Mouse (Mus musculus) inflammation-experienced regulatory T-cells, adult 16 weeks (primary cell): ENCODE results near the gene Hyal1. TPM values are rescaled to one million over a fixed set of nuclear protein-coding genes. Genes with fewer than 3 reads are reported as not detected.

Experiments used
- polyA plus RNA-seq: library from polyadenylated mRNA; unstranded; fragments of 100-300 nt; shearing (Covaris generic); gene quantifications from one replicate; pipeline ENCODE4 v1.2.1, GENCODE M21; 2017

The Hyal1 gene
- polyA plus RNA-seq: 6.9 TPM

DNA sequence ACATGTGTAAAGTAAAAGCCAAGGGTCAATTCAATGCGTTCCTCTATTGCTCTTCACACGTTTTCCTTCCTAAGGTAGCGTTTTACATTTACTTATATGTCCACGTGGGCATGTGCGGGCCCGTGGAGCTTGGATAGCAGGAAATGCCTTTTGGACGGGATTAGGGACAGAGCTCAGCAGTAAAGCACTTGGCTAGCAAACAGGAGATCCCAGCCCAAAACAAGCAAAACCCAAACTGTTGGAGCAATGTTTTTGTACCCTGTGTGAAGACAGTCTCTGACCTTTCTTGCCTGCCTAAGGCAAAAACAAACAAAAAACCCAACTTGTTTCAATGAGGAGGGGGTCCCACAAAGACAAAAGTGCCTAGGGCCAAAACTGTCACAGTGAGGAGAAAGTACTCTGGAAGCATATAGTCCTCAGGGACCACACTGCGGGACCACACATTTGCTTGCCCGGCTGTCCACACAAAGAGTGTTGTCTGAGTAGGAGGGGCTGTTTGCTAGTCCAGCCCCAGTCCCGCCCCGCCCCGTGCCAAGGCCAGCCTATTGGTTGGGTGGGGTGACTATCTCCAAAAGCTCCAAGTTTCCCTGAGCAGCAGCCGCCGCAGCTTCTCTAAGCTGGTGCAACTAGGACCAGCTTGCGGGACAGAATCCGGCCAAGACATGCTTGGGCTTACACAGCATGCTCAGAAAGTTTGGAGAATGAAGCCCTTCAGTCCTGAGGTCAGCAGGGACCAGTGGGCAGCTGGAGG, at the start of gene Hyal1:
Hyal1 (plus strand) TSS at position 571 of the 751 bp plus-strand sequence.

GRCm38 (mm10) chr9:107533791-107534407, 42.8 kb upstream of the Hyal1 start, which contains the start of gene Tmem115:
Tmem115 (plus strand) TSS chr9:107533945.

DNA sequence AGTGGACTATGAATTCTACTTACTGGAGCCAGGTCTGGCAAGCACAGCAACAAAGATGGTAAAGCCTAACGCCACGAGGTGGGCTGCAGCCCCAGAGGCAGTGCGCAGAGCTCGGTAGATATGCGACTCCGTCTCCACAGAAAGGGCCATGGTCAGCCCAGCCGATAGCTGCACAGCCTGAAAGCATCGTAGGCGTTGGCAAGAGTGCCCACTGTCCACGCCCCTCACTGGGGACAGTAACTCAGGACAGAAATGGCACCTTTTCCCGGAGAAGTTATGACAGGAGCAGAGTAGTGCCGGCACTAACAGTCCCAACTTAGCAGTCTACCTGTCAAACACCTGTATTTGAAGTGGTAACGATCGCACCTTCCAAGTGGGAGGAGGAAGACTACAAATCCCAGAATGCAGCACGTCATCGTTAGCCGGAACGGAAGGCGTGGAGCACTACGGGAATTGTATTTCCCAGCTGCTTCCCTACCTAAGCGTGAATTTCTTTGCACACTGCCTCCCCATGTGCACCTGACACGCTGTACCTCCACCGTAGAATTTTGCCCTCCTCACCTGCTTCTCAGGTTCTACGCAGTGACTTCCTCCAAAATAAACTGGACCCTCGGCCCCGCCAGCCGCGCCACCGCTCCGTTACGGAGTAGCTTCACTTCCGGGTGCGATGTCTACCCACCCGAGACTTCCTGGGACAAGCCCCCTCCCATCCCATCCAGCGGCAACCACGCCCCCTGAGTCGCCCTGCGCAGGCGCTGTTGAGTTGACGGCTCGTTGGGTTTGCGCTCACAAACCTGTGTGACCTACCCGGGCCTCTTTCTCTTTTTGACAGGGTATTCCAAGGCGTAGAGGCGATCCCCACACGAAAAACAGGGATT, 35.0 kb upstream of the Hyal1 start, which contains the start of the genes Cyb561d2 and Nprl2:
Cyb561d2 (minus strand) TSS at position 720 of the 878 bp plus-strand sequence.
Nprl2 (plus strand) TSS at position 753 of the 878 bp plus-strand sequence.

GRCm38 (mm10) chr9:107547026-107547425, 29.7 kb upstream of the Hyal1 start, which contains the start of gene Zmynd10:
Zmynd10 (plus strand) TSS chr9:107547298.

DNA sequence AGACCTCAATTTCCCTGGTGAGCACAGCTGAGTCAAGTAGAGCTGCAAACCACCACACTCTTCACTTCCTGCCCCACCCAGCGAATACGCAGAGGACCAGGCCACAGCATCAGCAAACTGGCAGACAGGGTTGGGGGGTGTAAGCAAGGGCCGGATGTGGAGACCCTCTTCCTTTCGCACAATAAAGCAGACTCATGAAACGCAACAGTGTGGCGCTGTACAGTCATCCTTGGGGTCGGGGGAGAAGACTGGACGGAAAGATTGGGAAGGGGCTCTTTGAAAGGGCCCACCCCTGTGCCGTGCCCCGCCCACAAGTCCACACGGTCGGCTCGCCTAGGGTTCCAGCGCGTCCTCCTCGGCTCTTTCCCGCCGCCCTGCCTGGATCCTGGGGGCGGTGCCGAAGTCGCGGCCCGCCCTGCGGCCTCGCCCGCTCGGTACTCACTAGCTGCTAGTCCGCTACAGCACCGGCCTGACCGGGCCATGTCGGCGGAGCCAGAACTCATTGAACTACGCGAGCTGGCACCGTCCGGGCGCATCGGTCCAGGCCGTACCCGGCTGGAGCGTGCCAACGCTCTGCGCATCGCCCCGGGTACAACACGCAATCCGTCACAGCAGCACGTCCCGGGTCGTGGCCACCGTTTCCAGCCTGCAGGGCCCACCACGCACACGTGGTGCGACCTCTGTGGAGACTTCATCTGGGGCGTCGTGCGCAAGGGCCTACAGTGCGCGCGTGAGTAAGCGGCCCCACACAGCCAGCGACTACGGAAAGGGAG, 25.4 kb upstream of the Hyal1 start, which contains the start of gene Rassf1:
Rassf1 (plus strand) TSS at position 439 of the 773 bp plus-strand sequence.

GRCm38 (mm10) chr9:107563029-107563581, 13.6 kb upstream of the Hyal1 start, which contains the start of gene Tusc2:
Tusc2 (plus strand) TSS chr9:107563255.

DNA sequence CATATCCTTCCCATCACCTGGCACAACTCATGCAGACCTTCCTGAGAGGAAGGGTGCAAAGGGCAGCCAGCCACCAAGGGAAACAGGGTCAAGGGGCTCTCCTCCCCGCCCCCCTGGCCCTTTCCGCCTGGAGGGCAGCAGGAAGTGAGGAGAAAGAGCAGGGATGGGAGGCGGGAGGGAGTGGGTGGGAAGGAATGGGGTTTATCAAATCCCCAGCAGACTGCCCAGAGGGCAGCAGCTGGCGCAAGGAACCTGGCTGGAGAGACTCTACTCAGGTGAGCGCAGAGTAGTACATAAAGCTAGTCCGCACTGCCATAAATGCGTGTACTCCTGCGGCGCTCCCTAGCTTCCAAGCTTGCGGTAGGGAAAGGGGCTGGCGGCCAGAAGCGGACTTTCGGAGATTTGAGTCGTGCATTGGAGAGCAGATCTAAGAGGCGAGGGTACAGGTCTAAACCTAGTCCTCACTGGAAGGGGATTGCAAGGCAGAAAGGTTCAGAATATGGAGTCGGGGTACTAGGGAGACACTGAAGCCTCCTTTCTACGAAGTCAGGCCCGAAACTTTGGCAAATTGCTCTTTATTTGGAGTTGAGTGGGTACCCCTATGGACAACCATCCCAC, 8.9 kb upstream of the Hyal1 start, which contains the start of gene Hyal2:
Hyal2 (plus strand) TSS at position 244 of the 618 bp plus-strand sequence.

GRCm38 (mm10) chr9:107578587-107578986, 1.9 kb downstream of the Hyal1 start, which contains the start of gene Naa80:
Naa80 (plus strand) TSS chr9:107578887.

GRCm38 (mm10) chr9:107580501-107581317, 4.0 kb downstream of the Hyal1 start, which contains the start of gene Hyal3:
Hyal3 (plus strand) TSS chr9:107580818.

GRCm38 (mm10) chr9:107586974-107587832, 10.5 kb downstream of the Hyal1 start, which contains the start of gene Ifrd2:
Ifrd2 (plus strand) TSS chr9:107587642.

DNA sequence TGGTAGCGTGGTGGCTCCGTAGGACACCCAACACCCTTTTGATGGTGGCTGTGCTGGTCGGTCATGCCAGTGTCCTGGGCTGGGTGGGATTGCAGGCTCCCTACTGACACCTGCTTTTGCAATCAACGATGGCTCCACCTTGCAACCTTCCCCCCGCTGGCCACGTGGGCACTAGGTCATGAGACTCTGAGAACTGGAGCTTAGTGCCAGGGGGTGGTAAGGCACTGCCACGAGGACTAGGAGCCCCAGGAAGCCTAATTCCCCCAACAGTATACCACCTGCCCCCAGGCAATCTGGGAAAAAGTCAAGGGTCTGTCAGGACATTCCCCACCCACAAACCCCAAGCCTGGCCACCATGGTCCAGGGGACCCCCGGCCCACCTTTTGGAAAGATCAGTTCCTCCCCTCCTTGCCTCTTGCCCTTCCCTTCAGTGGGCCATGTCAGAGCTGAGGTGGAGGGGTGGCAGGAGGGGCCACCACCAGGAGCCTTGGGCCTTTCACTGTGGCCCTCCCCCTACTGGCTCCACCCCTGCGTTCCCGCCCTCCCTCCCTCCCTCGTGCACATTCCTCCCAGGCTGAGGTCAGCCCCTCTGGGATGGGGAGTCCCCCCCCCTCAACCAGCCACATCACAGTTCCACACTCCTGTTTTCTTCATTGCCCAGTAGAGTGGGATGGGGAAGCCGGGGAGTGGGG, 32.2 kb downstream of the Hyal1 start, which contains the start of gene Sema3b:
Sema3b (minus strand) TSS at position 489 of the 692 bp plus-strand sequence.

Other genes starting within 250 kb of the Hyal1 start
- gene Hemk1, start 238.6 kb upstream of the Hyal1 start, polyA plus RNA-seq: 26.2 TPM
- 2.4 TPM for gene 6430571L13Rik, start 236.3 kb upstream of the Hyal1 start, polyA plus RNA-seq
- 0.87 TPM for gene Cacna2d2, start 177.3 kb upstream of the Hyal1 start, polyA plus RNA-seq
- gene Tmem115, start 43.0 kb upstream of the Hyal1 start, polyA plus RNA-seq: 63.5 TPM
- gene Cyb561d2, start 34.7 kb upstream of the Hyal1 start, polyA plus RNA-seq: 62.6 TPM
- gene Nprl2, start 34.7 kb upstream of the Hyal1 start, polyA plus RNA-seq: 68.1 TPM
- 4.1 TPM for gene Zmynd10, start 29.6 kb upstream of the Hyal1 start, polyA plus RNA-seq
- gene Rassf1, start 25.4 kb upstream of the Hyal1 start, polyA plus RNA-seq: 91.3 TPM
- gene Tusc2, start 13.7 kb upstream of the Hyal1 start, polyA plus RNA-seq: 13.4 TPM
- 17.7 TPM for gene Hyal2, start 9.0 kb upstream of the Hyal1 start, polyA plus RNA-seq
- gene Naa80, start 2.0 kb downstream of the Hyal1 start, polyA plus RNA-seq: 26.1 TPM
- gene Hyal3, start 3.9 kb downstream of the Hyal1 start, polyA plus RNA-seq: 0.85 TPM
- gene Ifrd2, start 10.7 kb downstream of the Hyal1 start, polyA plus RNA-seq: 24.9 TPM
- gene Sema3b, start 32.3 kb downstream of the Hyal1 start, polyA plus RNA-seq: not detected
- 327 TPM for gene Gnai2, start 58.4 kb downstream of the Hyal1 start, polyA plus RNA-seq
- gene Slc38a3, start 92.6 kb downstream of the Hyal1 start, polyA plus RNA-seq: not detected
- gene Gnat1, start 102.8 kb downstream of the Hyal1 start, polyA plus RNA-seq: 0.77 TPM
- not detected for gene Sema3f, start 133.5 kb downstream of the Hyal1 start, polyA plus RNA-seq
- 360 TPM for gene Rbm5, start 194.1 kb downstream of the Hyal1 start, polyA plus RNA-seq